Mouse (Mus musculus) MEL-GATA-1-ER (cell line): ENCODE results near the gene Amph.
"Not testable (repeated sequence)": the region's sequence is repeated elsewhere in the genome, so short reads cannot be mapped to it uniquely, and the experiment has no call there.

Experiments
- DNase-seq: peaks from one replicate; pipeline ENCODE4 v3.0.0-alpha.2; 2012; ENCODE audit warnings: low read depth; ENCODE audit errors: extremely low read depth

Amph gene

GRCm38 (mm10) chr13:19025906-19026305 is 77.9 kb downstream of the Amph start:
- DNase-seq: no peak

- DNase-seq: no peak
Observed at GRCm38 (mm10) chr13:19026923-19027322, 78.9 kb downstream of the Amph start.

DNA sequence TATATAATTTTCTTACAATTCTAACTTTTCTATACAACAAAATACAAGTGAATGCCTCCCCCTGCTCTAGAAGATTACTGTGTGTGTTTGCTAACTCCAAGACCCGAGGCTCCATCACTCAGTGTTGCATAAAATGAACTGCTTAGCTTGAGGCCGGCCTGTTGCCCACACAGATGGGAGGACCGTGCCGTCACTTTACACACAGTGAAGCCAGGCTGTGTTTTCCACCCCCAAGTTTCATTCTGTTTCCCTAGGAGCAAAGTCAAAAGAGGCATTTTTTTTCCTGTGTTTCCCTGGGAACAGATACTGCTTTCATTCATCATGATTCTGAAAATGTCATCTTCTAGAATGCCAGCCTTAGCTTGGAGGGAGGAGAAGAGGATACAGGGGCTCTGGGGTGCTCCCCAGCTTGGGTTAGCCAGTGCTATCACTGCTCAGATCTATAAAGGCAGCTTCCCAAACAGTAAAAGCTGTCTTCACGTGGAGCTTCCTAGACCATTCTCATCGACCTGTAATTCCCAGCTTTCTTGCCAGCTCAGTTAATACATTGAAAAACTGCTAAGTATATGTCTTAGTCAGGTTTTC is 79.9 kb downstream of the Amph start:
- no peak for DNase-seq

- no peak for DNase-seq
Observed at GRCm38 (mm10) chr13:19031916-19032688, 84.1 kb downstream of the Amph start.

DNA sequence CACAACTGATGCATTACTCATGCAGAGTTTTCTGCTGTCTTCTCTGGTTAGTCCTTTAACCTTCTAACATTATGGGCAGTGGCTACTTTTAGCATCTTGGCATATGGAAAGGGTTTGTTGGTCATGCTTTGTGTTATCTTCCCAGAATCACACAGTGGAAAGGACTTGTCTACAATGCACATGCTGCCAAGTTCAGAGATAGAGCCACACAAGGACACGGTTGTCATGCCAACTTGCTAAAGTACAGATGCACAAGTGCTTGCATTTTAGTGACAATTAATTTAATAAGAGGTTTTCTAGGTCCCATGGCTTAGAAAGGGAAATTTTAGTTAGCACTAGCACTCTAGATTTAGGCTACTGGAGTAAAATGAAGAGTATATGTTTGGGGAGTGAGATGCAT is 104.1 kb downstream of the Amph start:
- no peak for DNase-seq

GRCm38 (mm10) chr13:19054504-19054903 is 106.5 kb downstream of the Amph start:
- DNase-seq: no peak

- peak; percentile 2 for DNase-seq
Observed at GRCm38 (mm10) chr13:19072261-19072660, 124.3 kb downstream of the Amph start.

DNA sequence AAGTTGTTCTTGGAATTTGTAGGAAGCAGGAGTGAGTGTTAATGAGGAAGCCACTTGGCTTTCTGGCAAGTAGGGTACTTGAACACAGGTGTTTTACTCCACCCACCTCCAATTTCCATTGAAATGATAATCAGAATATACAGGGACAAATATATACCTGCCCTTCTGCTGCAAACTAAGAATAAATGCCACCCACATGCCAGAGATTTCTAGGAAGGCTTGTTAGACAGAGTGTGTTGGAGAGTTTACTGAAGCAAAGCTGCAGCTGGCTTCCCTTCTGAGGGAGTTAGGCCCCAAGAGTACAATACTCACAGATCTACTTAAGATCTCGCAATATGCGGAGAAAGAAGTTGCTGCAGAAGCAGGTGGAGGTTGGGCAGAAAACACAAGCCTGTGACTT is 129.4 kb downstream of the Amph start:
- DNase-seq: no peak

- DNase-seq: no peak
Observed at GRCm38 (mm10) chr13:19081932-19082331, 133.9 kb downstream of the Amph start.

DNA sequence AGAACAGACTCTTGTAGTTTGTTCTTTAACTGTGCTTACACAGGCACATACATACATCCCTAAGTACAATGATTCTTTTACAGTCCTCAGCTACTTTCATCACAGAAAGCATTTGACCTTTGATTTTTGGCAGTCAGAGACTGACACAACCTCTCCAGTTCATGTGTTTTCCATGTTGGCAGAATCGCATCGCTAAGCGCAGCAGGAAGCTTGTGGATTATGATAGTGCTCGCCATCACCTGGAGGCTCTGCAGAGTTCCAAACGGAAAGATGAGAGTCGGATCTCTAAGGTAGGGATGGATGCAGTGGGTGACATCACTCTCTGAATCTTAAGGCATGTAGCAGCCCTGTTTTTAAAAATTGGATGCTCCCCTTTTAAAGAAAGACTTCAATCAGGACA is 146.6 kb downstream of the Amph start:
- no peak for DNase-seq

DNA sequence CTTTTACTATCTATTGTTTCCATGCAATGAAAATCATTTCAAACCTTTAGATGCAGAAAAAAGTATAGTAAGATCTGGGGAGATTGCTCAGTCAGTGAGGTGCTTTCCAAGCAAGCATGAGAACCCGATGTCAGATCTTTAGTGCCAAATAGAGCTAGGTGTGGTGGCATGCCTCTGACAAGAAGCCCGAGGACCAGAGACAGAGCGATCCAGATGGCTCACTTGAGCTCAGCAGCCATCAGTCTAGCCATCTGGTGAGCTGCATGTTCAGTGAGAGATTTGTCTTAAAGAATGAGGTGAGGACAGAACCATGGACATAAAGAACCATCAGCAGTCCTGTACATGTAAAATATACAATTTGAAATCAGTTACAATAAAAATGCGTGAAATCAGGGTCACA is 149.1 kb downstream of the Amph start:
- DNase-seq: no peak

- DNase-seq: no peak
Observed at GRCm38 (mm10) chr13:19101889-19102402, 153.9 kb downstream of the Amph start.

DNA sequence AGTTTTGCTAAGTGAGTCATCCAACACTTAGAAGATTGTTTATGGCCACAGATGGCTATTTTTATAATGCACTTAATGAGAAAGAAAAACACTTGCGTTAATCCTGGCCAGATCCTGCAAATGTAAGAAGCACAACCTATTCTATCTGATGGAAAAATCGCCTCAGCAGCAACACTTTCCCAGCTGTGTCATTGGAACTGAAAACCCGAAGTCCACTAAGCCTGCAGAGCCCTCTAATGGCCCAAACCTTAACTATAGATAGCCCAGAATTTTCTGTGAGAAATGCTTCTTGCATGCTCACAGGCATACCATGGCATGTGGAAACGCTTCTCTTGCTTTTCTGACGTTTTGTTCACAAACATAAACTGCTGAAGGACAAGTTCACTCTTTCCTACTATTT is 158.4 kb downstream of the Amph start:
- no peak for DNase-seq

GRCm38 (mm10) chr13:19109331-19109730 is 161.3 kb downstream of the Amph start:
- DNase-seq: no peak

- DNase-seq: peak; percentile 27
Observed at GRCm38 (mm10) chr13:19113034-19113922, 165.3 kb downstream of the Amph start.

GRCm38 (mm10) chr13:19114761-19115160 is 166.8 kb downstream of the Amph start:
- DNase-seq: not testable (repeated sequence)

DNA sequence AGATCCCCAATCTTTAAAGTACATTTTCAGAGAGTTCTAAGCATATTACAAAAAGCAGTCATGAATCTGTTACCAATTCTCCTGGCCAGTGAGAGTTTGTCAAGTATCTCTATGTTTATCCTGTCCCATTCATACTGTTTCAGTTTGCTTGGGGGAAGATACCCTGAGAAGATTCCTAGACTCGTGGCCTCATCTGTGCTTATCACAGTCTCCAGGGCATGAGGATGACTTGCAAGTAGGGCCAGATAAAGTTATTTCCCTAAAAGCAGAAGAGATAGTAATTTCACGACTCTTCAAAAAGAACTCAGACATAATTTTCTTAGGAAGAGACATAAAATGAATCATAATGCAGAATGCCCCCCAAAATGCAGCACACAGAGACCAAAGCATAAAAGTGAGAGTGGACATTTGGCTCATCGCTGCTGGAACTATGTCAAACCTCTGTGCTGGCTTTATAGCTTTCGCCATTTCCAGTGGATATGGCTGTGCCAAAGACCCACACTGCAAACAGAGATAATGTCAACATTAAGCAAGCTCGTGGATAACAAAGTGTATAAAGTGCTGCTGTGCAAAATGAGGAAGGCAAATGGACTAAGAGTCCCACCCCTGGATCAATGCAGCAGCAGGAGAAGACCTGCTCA is 179.0 kb downstream of the Amph start:
- DNase-seq: peak; percentile 87

GRCm38 (mm10) chr13:19133833-19134232 is 185.8 kb downstream of the Amph start:
- DNase-seq: peak; percentile 35

GRCm38 (mm10) chr13:19137212-19137611 is 189.2 kb downstream of the Amph start:
- no peak for DNase-seq

- DNase-seq: no peak
Observed at GRCm38 (mm10) chr13:19137932-19138331, 189.9 kb downstream of the Amph start.

DNA sequence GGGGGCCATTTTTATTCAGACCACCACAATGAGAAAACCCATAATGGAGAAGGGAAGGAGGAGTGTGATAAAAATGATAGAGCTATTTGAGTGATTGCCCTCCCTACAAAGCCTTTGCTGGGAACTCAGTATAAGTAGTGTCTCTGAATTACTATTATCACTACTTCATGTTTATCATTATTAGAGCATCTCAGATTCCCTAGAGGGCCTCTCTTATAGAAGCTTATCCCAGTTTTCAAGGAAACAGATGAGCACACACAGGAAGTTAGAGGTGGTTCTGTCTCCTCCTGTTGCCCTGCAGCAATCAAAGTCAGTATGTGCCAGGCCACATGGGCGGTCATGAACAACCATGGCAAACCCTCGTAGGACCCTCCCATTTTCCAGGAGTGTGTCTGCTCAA is 190.5 kb downstream of the Amph start:
- DNase-seq: no peak
